Mouse (Mus musculus) heart, postnatal 14 days (tissue): ENCODE data around the gene Chst11. TPM values are rescaled to one million over a fixed set of nuclear protein-coding genes. Genes with fewer than 3 reads are reported as not detected.

Source experiments
- DNase-seq, 2 experiments: peaks; one replicate each; pipeline ENCODE4 v3.0.0; 2021 to 2022
- intact Hi-C: fragments of 180-260 bp; cut with DNase I; formaldehyde crosslinking; loops from one replicate; pipeline ENCODE4 v1.15.1; 2025
- total RNA-seq, 2 experiments: library from RNA; stranded (reverse); gene quantifications; 2 replicates each; pipeline ENCODE4 v1.2.3; 2021

Chst11 gene
- total RNA-seq, 2 experiments from 2014 or later, result 3.4 to 4.1 TPM

GRCm38 (mm10) chr10:83233967-83234366, 248.7 kb downstream of the Chst11 start:
- intact Hi-C loops, result no loop called here
- DNase-seq, result no peak

- intact Hi-C loops, result no loop called here
- DNase-seq, result peak; percentile 22 to 24
These were observed 249.1 kb downstream of the Chst11 start for GRCm38 (mm10) chr10:83234391-83234790.

GRCm38 (mm10) chr10:83242106-83242686, 256.9 kb downstream of the Chst11 start:
- no peak for DNase-seq
- intact Hi-C loops, result no loop called here

- no peak for DNase-seq
- intact Hi-C loops, result no loop called here
These were observed 258.8 kb downstream of the Chst11 start for GRCm38 (mm10) chr10:83244131-83244530.

Other genes starting within 250 kb of the Chst11 start
- 10 to 100 TPM; 14.6 to 15.2 TPM for gene Nfyb, start 221.4 kb upstream of the Chst11 start, total RNA-seq
- gene Txnrd1, start 151.5 kb upstream of the Chst11 start, total RNA-seq, result 10 to 100 TPM; 41.5 to 43.9 TPM
- gene Eid3, start 118.9 kb upstream of the Chst11 start, total RNA-seq, result 1 to 10 TPM; 1.1 to 1.3 TPM